ENCODE assay signal across 28 mouse cellular contexts in genomic region chr13:95202151-95202758, GRCm38 (mm10). TPM values are rescaled to one million over a fixed set of nuclear protein-coding genes. Genes with fewer than 3 reads are reported as not detected.
DNase-seq lines count a peak whose midpoint lies in the region; ATAC-seq and TF ChIP-seq lines count a peak whose summit lies in the region.
"Had no signal": no experiment of that assay in that cellular context is flagged by ENCODE, and none has a peak within 500 bp of the region (broad histone marks: within the 10 kb centered on the region; RNA-seq: fewer than 3 reads in every experiment).

No protein-coding gene starts in this region.

- peak; percentile 77 for ATAC-seq in frontal cortex, adult (ENCODE audit: low TSS enrichment)
- ATAC-seq: activated CD4-positive, CD25-positive, alpha-beta regulatory T cell, adult 4 months; CD4-positive, CD25-positive, alpha-beta regulatory T cell, adult 4 months; forebrain, embryonic 14.5 days; forebrain, postnatal 0 days; hindbrain, postnatal 0 days; inflammation-experienced regulatory T-cells, adult 6 months; intestine, embryonic 16.5 days had no signal

- no peak overlapping the region for H3K4me3 ChIP-seq in left cerebral cortex, adult 2 months
- H3K4me3 ChIP-seq: heart, embryonic 12.5 days; heart, embryonic 15.5 days; hindbrain, embryonic 10.5 days had no signal

- peak overlapping the region; percentile 18 for H3K27ac ChIP-seq in left cerebral cortex, adult 2 months
- H3K27ac ChIP-seq: heart, embryonic 15.5 days; hindbrain, embryonic 10.5 days; hindbrain, embryonic 14.5 days; hindbrain, postnatal 0 days had no signal

- no peak for DNase-seq in frontal cortex, postnatal 25 days (ENCODE audit: low spot score in 2 of 2)
- no peak for DNase-seq in left cerebral cortex, adult 2 months (ENCODE audit: extremely low spot score in 1 of 2, low spot score in 2 of 2)
- no peak for DNase-seq in left cerebral cortex, postnatal 36 days (ENCODE audit: low spot score in 2 of 2)
- DNase-seq in 3T3-L1 (ENCODE audit: low read depth, low spot score) = peak; percentile 38
- peak; percentile 72 for DNase-seq in brain, adult 2 months (ENCODE audit: low read depth, low spot score)
- DNase-seq in kidney, postnatal 25 days = no peak
- DNase-seq: adrenal gland, postnatal 10 days; cerebellum, adult 11-12 months; cerebellum, adult 8-10 months; cerebellum, postnatal 10 days; cerebellum, postnatal 36 days; embryo, embryonic 11 days; forebrain, postnatal 0 days; gastrocnemius, postnatal 10 days; gastrocnemius, postnatal 36 days; heart, postnatal 10 days; heart, postnatal 36 days had no signal

- TF ChIP-seq CTCF in left cerebral cortex, adult 2 months (IDR thresholded peaks at IDR 0.05) = no peak

- intact Hi-C loops in left cerebral cortex, adult 2 months (cut with DNase I) = no loop called here
- intact Hi-C loops in left cerebral cortex, postnatal 36 days (cut with DNase I) = no loop called here

RNA-seq across cellular contexts. Expression of gene Pde8b, which starts 47.9 kb away (rescaled TPM):
- total RNA-seq in left cerebral cortex, adult 2 months (2021) = 100 to 1,000 TPM; 132 to 151 TPM
- total RNA-seq in left cerebral cortex, postnatal 36 days (2021) = 100 to 1,000 TPM; 138 to 151 TPM

Comparison
In these comparisons a context has a peak if more than half of its experiments do, and no peak if none do; other contexts are left out.
1. DNase-seq: peak in 3T3-L1 (single experiment) and brain, adult 2 months (single experiment); none in frontal cortex, postnatal 25 days (0 of 2), left cerebral cortex, adult 2 months (0 of 2), left cerebral cortex, postnatal 36 days (0 of 2) and kidney, postnatal 25 days (0 of 2).